Mouse (Mus musculus): ENCODE measurements around the gene Nxph3.

DNA sequence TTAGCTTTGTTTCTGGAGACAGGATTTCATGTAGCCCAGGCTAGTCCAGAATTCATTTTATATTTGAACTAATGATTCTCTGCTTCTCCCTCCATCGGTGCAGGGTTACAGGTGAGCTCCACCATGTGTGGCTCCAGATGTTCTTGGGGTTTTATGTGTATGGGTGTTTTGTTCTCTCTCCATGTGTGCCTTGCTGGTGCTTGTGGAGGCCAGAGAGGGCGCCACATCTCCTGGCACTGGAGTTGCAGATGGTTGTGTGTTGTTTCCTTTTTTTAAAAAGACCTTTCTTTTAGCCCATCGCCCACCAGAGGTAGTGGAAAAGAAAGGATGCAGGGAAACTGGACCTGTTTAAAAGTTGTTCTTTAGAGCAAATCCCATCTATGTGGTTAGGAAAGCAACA is 13.9 kb upstream of the Nxph3 start:
- TF ChIP-seq CTCF (IDR thresholded peaks at IDR 0.05; ENCODE audit: low read depth) (peak; percentile 27; the same call in 1 of the 2 replicates), EP300 (optimal IDR thresholded peaks at IDR 0.05) (no peak)

Data from stomach, postnatal 0 days (tissue).